Mouse (Mus musculus): ENCODE measurements at regions not wholly inside any gene's neighbourhood (a gene's known extent, or its start where the extent isn't known, plus 50 kb on each side); places are given as distances from the start of the nearest gene placed in this dataset.

DNA sequence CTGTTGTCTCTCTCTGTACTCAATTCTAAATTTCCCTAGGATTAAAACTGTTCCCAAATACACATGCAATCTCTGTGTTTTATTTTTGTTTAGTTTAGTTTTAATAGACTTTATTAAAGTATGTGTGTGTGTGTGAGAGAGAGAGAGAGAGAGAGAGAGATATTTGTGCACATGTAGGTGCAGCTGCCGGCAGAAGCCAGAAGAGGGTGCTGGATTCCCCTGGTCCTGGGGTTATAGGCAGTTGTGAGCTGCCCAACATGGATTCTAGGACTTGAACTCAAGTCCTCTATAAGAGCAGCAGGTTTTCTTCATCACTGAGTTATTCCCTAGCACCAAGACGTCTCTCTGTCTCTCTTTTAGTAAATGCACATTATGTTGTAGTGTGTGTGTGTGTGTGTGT lies 64.7 kb upstream of the Slc22a12 start:
- no peak for TF ChIP-seq POLR2A (IDR thresholded peaks at IDR 0.05; ENCODE audit: borderline replicate concordance, extremely low read depth, low read depth, low read length)
- TF ChIP-seq CTCF (IDR thresholded peaks at IDR 0.05; ENCODE audit: insufficient read depth, low read length): no peak
